In the genomic region with DNA sequence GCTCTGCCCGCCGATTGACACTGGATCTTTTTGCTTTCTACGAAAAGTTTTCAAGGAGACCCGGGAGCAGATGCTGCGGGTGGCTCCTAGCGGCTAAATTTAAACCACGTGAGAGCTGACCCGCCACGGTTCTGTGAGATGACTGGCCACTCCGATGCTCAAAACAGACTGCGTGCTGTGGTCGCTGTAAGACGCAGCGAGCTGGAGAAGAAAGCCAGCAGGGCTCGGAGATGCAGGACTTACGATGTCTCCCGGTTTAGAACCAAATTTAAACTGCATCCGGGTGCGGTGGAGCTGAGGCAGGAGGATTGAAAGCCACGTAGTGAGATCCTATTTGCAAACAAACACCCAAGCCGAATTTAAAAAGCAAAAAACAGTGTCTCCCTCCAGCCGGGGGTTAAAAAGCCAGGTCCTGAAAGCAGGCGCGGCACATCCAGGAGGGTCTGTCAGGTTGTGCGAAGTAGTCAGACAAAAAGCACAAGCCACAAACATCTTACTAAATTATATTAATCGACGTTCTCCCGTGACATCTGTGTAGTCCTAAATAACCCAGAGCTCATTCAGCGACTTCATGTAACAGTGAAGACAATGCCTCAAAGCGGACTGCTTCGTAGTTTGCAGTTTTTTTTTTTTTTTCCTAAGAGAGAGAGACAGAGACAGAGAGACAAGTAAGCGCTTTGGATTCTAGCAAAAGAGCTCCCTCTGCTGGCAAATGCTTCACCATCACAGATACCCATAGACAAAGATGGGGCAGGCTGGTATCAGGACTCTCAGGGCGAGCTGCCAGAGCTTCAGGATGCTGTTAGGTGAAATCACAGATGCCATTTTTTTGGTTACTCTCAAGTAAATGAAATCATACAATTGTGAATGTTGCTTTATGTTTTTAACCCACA, we compare ENCODE assay signal across 8 mouse cellular contexts.
A peak's percentile ranks its signal among the peaks of the same experiment; 100 is the strongest.
DNase-seq lines count a peak whose midpoint lies in the region; ATAC-seq lines count a peak whose summit lies in the region.

No protein-coding gene starts in this region.

- H3K36me3 ChIP-seq in hindbrain, embryonic 13.5 days, result no peaks in the 10 kb centered on the region

- H3K4me1 ChIP-seq in hindbrain, embryonic 13.5 days (replicated peaks), result peaks cover 11% of the 10 kb centered on the region; the same call in 1 of the 2 replicates

- WGBS in hindbrain, embryonic 13.5 days, result under 1% methylated on average over 33 of the region's 33 CpGs

- peak; percentile 93 for DNase-seq in R1 (ENCODE audit: low read depth, low spot score)
- DNase-seq in cerebellum, postnatal 14 days, result peak; percentile 95 to 98
- DNase-seq in frontal cortex, postnatal 14 days (ENCODE audit: low spot score in 2 of 2), result peak; percentile 76 to 79
- DNase-seq in layer of hippocampus, postnatal 14 days (ENCODE audit: low spot score in 2 of 2), result peak; percentile 81 to 94
- peak; percentile 95 for DNase-seq in lung, postnatal 10 days
- peak; percentile 72 for DNase-seq in ovary, postnatal 14 days (ENCODE audit: low spot score)
- DNase-seq in thymus, postnatal 10 days (ENCODE audit: low spot score in 2 of 2), result peak; percentile 82 to 92

- H3K4me3 ChIP-seq in hindbrain, embryonic 13.5 days, result peak overlapping the region; percentile 52

- H3K4me2 ChIP-seq in hindbrain, embryonic 13.5 days, result peak overlapping the region; percentile 86

- H3K27ac ChIP-seq in hindbrain, embryonic 13.5 days, result peak overlapping the region; percentile 91

- H3K27me3 ChIP-seq in hindbrain, embryonic 13.5 days, result peaks cover 11% of the 10 kb centered on the region; the same call in 1 of the 2 replicates

- H3K9me3 ChIP-seq in hindbrain, embryonic 13.5 days, result no peaks in the 10 kb centered on the region

- ATAC-seq in hindbrain, embryonic 13.5 days (ENCODE audit: low FRiP score), result peak; percentile 57

- H3K9ac ChIP-seq in hindbrain, embryonic 13.5 days, result peak overlapping the region; percentile 69

Comparison
In these comparisons a context has a peak if more than half of its experiments do, and no peak if none do; other contexts are left out.
1. Peak in every context shown above with its lines: DNase-seq, ATAC-seq, H3K4me3 ChIP-seq and H3K27ac ChIP-seq.